Mouse (Mus musculus) erythroid progenitor cell, adult 5-6 weeks (primary cell): ENCODE results near the gene Rorc. TPM values are rescaled to one million over a fixed set of nuclear protein-coding genes. Genes with fewer than 3 reads are reported as not detected.

Source experiments
- ATAC-seq: replicated peaks from 2 replicates; pipeline ENCODE4 v1.8.0; 2016; ENCODE audit warnings: moderate number of reproducible peaks, mild to moderate bottlenecking, moderate TSS enrichment, inconsistent platforms; ENCODE audit not compliant: poor library complexity, low FRiP score, severe bottlenecking
- total RNA-seq, 2 experiments: library from RNA; stranded (forward) in 1 of 2; stranded (reverse) in 1 of 2; fragments of 150-400 nt in 1 of 2; fragments of 186-747, 209-891 nt in 1 of 2; gene quantifications; 2 replicates each; pipeline versions ENCODE4 v1.2.3 to v1.2.4; 2015 to 2017; ENCODE audit warnings: low replicate concordance in 2 of 2

Rorc gene
- total RNA-seq, 2 experiments from 2014 or later = not detected

GRCm38 (mm10) chr3:94405561-94405960 lies 33.0 kb downstream of the Rorc start:
- no peak for ATAC-seq

GRCm38 (mm10) chr3:94412530-94412929 lies 39.9 kb downstream of the Rorc start:
- ATAC-seq = no peak

- peak; percentile 96 for ATAC-seq
These were observed 40.6 kb downstream of the Rorc start, which contains the start of gene Tdrkh for GRCm38 (mm10) chr3:94413031-94413679. Gene Tdrkh, plus strand, starts transcription at chr3:94413273.

- no peak for ATAC-seq
These were observed 58.4 kb downstream of the Rorc start for GRCm38 (mm10) chr3:94430980-94431379.

- no peak for ATAC-seq
These were observed 61.7 kb downstream of the Rorc start for GRCm38 (mm10) chr3:94434305-94434704.

- ATAC-seq = no peak
These were observed 63.8 kb downstream of the Rorc start for GRCm38 (mm10) chr3:94436420-94436819.

GRCm38 (mm10) chr3:94441182-94441581 lies 68.6 kb downstream of the Rorc start:
- no peak for ATAC-seq

- peak; percentile 98 for ATAC-seq
These were observed 70.5 kb downstream of the Rorc start, which contains the start of gene Mrpl9 for GRCm38 (mm10) chr3:94442951-94443596. Gene Mrpl9, plus strand, starts transcription at chr3:94443318.

GRCm38 (mm10) chr3:94443597-94443964 lies 71.0 kb downstream of the Rorc start, which contains the start of gene Oaz3:
Gene Oaz3, minus strand, starts transcription at chr3:94443915.
- ATAC-seq = peak; percentile 64

Other genes with a start within 250 kb of the Rorc start
- not detected in 2 replicates for gene Gm10696, start 194.6 kb upstream of the Rorc start, total RNA-seq (2015; ENCODE audit: low replicate concordance)
- not detected in 2 replicates for gene Gm10696, start 194.6 kb upstream of the Rorc start, total RNA-seq (2017; ENCODE audit: low replicate concordance)
- not detected in 2 replicates for gene Gm5286, start 176.1 kb upstream of the Rorc start, total RNA-seq (2015; ENCODE audit: low replicate concordance)
- not detected in 2 replicates for gene Gm5286, start 176.1 kb upstream of the Rorc start, total RNA-seq (2017; ENCODE audit: low replicate concordance)
- gene Gm4778, start 108.8 kb upstream of the Rorc start, total RNA-seq (2015; ENCODE audit: low replicate concordance) = not detected in 2 replicates
- not detected in 2 replicates for gene Gm4778, start 108.8 kb upstream of the Rorc start, total RNA-seq (2017; ENCODE audit: low replicate concordance)
- gene Them4, start 62.7 kb upstream of the Rorc start, total RNA-seq (2015; ENCODE audit: low replicate concordance) = not detected in 2 replicates
- 0.90 TPM in 1 of 2 replicates, not detected in the other for gene Them4, start 62.7 kb upstream of the Rorc start, total RNA-seq (2017; ENCODE audit: low replicate concordance)
- gene Them5, start 30.7 kb upstream of the Rorc start, total RNA-seq (2015; ENCODE audit: low replicate concordance) = not detected in 2 replicates
- gene Them5, start 30.7 kb upstream of the Rorc start, total RNA-seq (2017; ENCODE audit: low replicate concordance) = not detected in 2 replicates
- gene C2cd4d, start 10.4 kb upstream of the Rorc start, total RNA-seq (2015; ENCODE audit: low replicate concordance) = not detected in 2 replicates
- gene C2cd4d, start 10.4 kb upstream of the Rorc start, total RNA-seq (2017; ENCODE audit: low replicate concordance) = not detected in 2 replicates
- not detected in 2 replicates for gene Lingo4, start 25.7 kb downstream of the Rorc start, total RNA-seq (2015; ENCODE audit: low replicate concordance)
- gene Lingo4, start 25.7 kb downstream of the Rorc start, total RNA-seq (2017; ENCODE audit: low replicate concordance) = not detected in 2 replicates
- 10.1 TPM in 1 of 2 replicates, not detected in the other for gene Tdrkh, start 40.5 kb downstream of the Rorc start, total RNA-seq (2015; ENCODE audit: low replicate concordance)
- 0.51 TPM in 1 of 2 replicates, not detected in the other for gene Tdrkh, start 40.5 kb downstream of the Rorc start, total RNA-seq (2017; ENCODE audit: low replicate concordance)
- 15.5 and 19.5 TPM in 2 replicates for gene Mrpl9, start 70.5 kb downstream of the Rorc start, total RNA-seq (2015; ENCODE audit: low replicate concordance)
- gene Mrpl9, start 70.5 kb downstream of the Rorc start, total RNA-seq (2017; ENCODE audit: low replicate concordance) = 17.7 and 27.5 TPM in 2 replicates
- 0.84 TPM in 1 of 2 replicates, not detected in the other for gene Oaz3, start 71.1 kb downstream of the Rorc start, total RNA-seq (2015; ENCODE audit: low replicate concordance)
- gene Oaz3, start 71.1 kb downstream of the Rorc start, total RNA-seq (2017; ENCODE audit: low replicate concordance) = not detected in 2 replicates
- not detected in 2 replicates for gene Celf3, start 105.5 kb downstream of the Rorc start, total RNA-seq (2015; ENCODE audit: low replicate concordance)
- not detected in 2 replicates for gene Celf3, start 105.5 kb downstream of the Rorc start, total RNA-seq (2017; ENCODE audit: low replicate concordance)
- gene Riiad1, start 107.5 kb downstream of the Rorc start, total RNA-seq (2015; ENCODE audit: low replicate concordance) = not detected in 2 replicates
- gene Riiad1, start 107.5 kb downstream of the Rorc start, total RNA-seq (2017; ENCODE audit: low replicate concordance) = not detected in 2 replicates
- gene Snx27, start 209.9 kb downstream of the Rorc start, total RNA-seq (2015; ENCODE audit: low replicate concordance) = 14.8 and 27.2 TPM in 2 replicates
- gene Snx27, start 209.9 kb downstream of the Rorc start, total RNA-seq (2017; ENCODE audit: low replicate concordance) = 10.0 and 11.8 TPM in 2 replicates